Mouse (Mus musculus) heart, adult 2 months (tissue): ENCODE data around the gene Pten. TPM values are rescaled to one million over a fixed set of nuclear protein-coding genes. Genes with fewer than 3 reads are reported as not detected.

Source experiments
- DNase-seq, 2 experiments: peaks; one replicate each; pipeline ENCODE4 v3.0.0; 2021
- H3K27ac ChIP-seq: fragments of 200-600 bp; 2 replicates; pipeline ENCODE4 v1.8.1; 2022
- H3K27me3 ChIP-seq: fragments of 200-500 bp; 2 replicates; pipeline ENCODE4 v1.6.1; 2012; ENCODE audit warnings: mild to moderate bottlenecking, low read length, inconsistent platforms, mixed read lengths; ENCODE audit not compliant: control insufficient read depth, insufficient read depth
- H3K36me3 ChIP-seq: fragments of 200-500 bp; 2 replicates; pipeline ENCODE4 v1.6.1; 2012; ENCODE audit warnings: low read length, inconsistent platforms; ENCODE audit not compliant: control insufficient read depth, insufficient read depth
- H3K4me1 ChIP-seq: fragments of 200-500 bp; 2 replicates; pipeline ENCODE4 v1.6.1; 2011; ENCODE audit warnings: low read length; ENCODE audit not compliant: control insufficient read depth, insufficient read depth
- H3K4me3 ChIP-seq: fragments of 200-600 bp; 2 replicates; pipeline ENCODE4 v1.8.1; 2022
- H3K79me2 ChIP-seq: fragments of 200-500 bp; replicated peaks from 2 replicates; pipeline ENCODE4 v1.6.1; 2012; ENCODE audit warnings: mild to moderate bottlenecking, inconsistent platforms, low read length, moderate library complexity, mixed read lengths; ENCODE audit not compliant: control insufficient read depth, insufficient read depth
- H3K9ac ChIP-seq: fragments of 200-500 bp; 2 replicates; pipeline ENCODE4 v1.6.1; 2012; ENCODE audit warnings: low read depth, mild to moderate bottlenecking, control low read depth, inconsistent platforms, low read length, mixed read lengths
- CTCF ChIP-seq: fragments of 200-600 bp; IDR thresholded peaks from 2 replicates; pipeline ENCODE4 v1.8.1; 2022; ENCODE audit warnings: antibody characterized with exemption, mild to moderate bottlenecking, moderate library complexity
- EP300 ChIP-seq: fragments of 200-500 bp; IDR thresholded peaks from 2 replicates; pipeline ENCODE4 v1.6.1; 2011; ENCODE audit warnings: low read depth, low read length, control low read depth; ENCODE audit not compliant: insufficient read depth
- POLR2A ChIP-seq: fragments of 200-500 bp; IDR thresholded peaks from 2 replicates; pipeline ENCODE4 v1.6.1; 2011; ENCODE audit warnings: mild to moderate bottlenecking, low read depth, low read length, control low read depth; ENCODE audit not compliant: insufficient read depth
- WGBS: fragments of 180-500 bp; shearing (Covaris S2); methylation state at CpG from one replicate; pipeline ENCODE4 v1.1.7; 2018; 5-methylcytosine and 5-hydroxymethylcytosine counted together
- intact Hi-C: fragments of 180-260 bp; cut with DNase I; formaldehyde crosslinking; loops from one replicate; pipeline ENCODE4 v1.15.1; 2025
- polyA plus RNA-seq: library from polyadenylated mRNA; depleted of rRNA; stranded (reverse); fragments of >200 nt; gene quantifications from 2 replicates; pipeline ENCODE4 v1.2.3, GENCODE M21; 2012
- total RNA-seq, 2 experiments: library from RNA; stranded (reverse); gene quantifications; 2 replicates each; pipeline ENCODE4 v1.2.3; 2021

Pten gene
- total and polyA plus RNA-seq, 3 experiments, result 9.6 to 67.9 (median 59.7) TPM

GRCm38 (mm10) chr19:32749425-32749824 is 7.9 kb upstream of the Pten start:
- TF ChIP-seq CTCF (peak; percentile 67), POLR2A (no peak)
- no peak overlapping the region for H3K9ac ChIP-seq
- H3K4me3 ChIP-seq, result no peak overlapping the region
- peak in 1 of 2 experiments; percentile 36 for DNase-seq
- no peaks in the 10 kb centered on the region for H3K27me3 ChIP-seq
- no peaks in the 10 kb centered on the region for H3K79me2 ChIP-seq
- H3K36me3 ChIP-seq, result no peaks in the 10 kb centered on the region
- no peaks in the 10 kb centered on the region for H3K4me1 ChIP-seq
- H3K27ac ChIP-seq, result no peak overlapping the region
- 28% methylated on average over 6 of the region's 6 CpGs for WGBS
- intact Hi-C loops, result no loop called here

DNA sequence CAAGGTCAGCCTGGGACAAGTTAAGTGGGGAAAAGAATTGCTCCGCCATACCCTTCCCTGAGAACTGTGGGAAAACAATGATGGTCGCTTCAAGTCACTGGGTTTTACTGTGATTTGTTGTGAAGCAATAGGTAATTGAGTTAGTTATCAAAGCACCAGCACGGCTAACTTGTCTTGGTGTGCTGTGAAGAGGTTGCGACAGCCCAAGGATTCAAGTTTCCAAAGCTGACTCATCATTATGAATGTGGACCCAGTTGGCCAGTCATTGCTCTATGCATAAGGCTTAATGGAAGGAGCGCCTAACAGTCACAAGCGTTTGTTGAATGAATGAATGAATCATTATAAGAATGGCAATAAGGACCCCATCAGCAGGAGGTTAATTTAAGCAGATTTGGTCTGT is 4.9 kb upstream of the Pten start:
- Histone ChIP-seq H3K27me3 (no peaks in the 10 kb centered on the region), H3K36me3 (no peaks in the 10 kb centered on the region), H3K4me3 (no peak overlapping the region), H3K27ac (no peak overlapping the region), H3K4me1 (no peaks in the 10 kb centered on the region), H3K79me2 (no peaks in the 10 kb centered on the region), H3K9ac (no peak overlapping the region)
- no peak for DNase-seq
- 90% methylated on average over 6 of the region's 6 CpGs for WGBS
- TF ChIP-seq POLR2A (no peak), EP300 (no peak), CTCF (no peak)
- intact Hi-C loops, result no loop called here

GRCm38 (mm10) chr19:32753386-32753785 is 3.9 kb upstream of the Pten start:
- Histone ChIP-seq H3K27me3 (no peaks in the 10 kb centered on the region), H3K27ac (no peak overlapping the region), H3K36me3 (no peaks in the 10 kb centered on the region), H3K79me2 (peaks cover 6% of the 10 kb centered on the region), H3K9ac (no peak overlapping the region), H3K4me1 (no peaks in the 10 kb centered on the region), H3K4me3 (no peak overlapping the region)
- WGBS, result 87% methylated on average over 3 of the region's 3 CpGs
- no peak for DNase-seq
- no peak for TF ChIP-seq EP300
- no peak for TF ChIP-seq CTCF
- no peak for TF ChIP-seq POLR2A
- intact Hi-C loops, result no loop called here

- intact Hi-C loops, result loop anchor here (2.0 kb wide), 2 partner anchors 40 to 472 kb away; no protein-coding TSS in a partner anchor
- H3K27ac ChIP-seq, result peak overlapping the region; percentile 8; the same call in 1 of the 2 replicates
- no peaks in the 10 kb centered on the region for H3K4me1 ChIP-seq
- H3K79me2 ChIP-seq, result peaks cover 6% of the 10 kb centered on the region
- DNase-seq, result peak in 1 of 2 experiments; percentile 14
- no peak for TF ChIP-seq EP300
- no peak for TF ChIP-seq CTCF
- TF ChIP-seq POLR2A, result no peak
- H3K4me3 ChIP-seq, result no peak overlapping the region
- H3K36me3 ChIP-seq, result no peaks in the 10 kb centered on the region
- no peaks in the 10 kb centered on the region for H3K27me3 ChIP-seq
- 57% methylated on average over 15 of the region's 15 CpGs for WGBS
- H3K9ac ChIP-seq, result no peak overlapping the region
These were observed 2.9 kb upstream of the Pten start for GRCm38 (mm10) chr19:32754188-32755000.

GRCm38 (mm10) chr19:32755104-32755791 is 2.0 kb upstream of the Pten start:
- peak overlapping the region; percentile 90 for H3K9ac ChIP-seq
- H3K4me3 ChIP-seq, result peak overlapping the region; percentile 95
- peaks cover 2% of the 10 kb centered on the region for H3K36me3 ChIP-seq
- no peaks in the 10 kb centered on the region for H3K27me3 ChIP-seq
- WGBS, result 16% methylated on average over 12 of the region's 12 CpGs
- TF ChIP-seq EP300 (no peak), POLR2A (no peak), CTCF (no peak)
- DNase-seq, result no peak
- intact Hi-C loops, result loop anchor here (2.0 to 5.0 kb wide), 4 partner anchors 40 to 472 kb away; partner anchors contain the start of gene Papss2
- H3K4me1 ChIP-seq, result no peaks in the 10 kb centered on the region
- peak overlapping the region; percentile 97 for H3K27ac ChIP-seq
- H3K79me2 ChIP-seq, result peaks cover 6% of the 10 kb centered on the region
